Mouse (Mus musculus) ovary, postnatal 10 days (tissue): ENCODE data around the gene Dnajc8.
"Not testable (repeated sequence)": the region's sequence is repeated elsewhere in the genome, so short reads cannot be mapped to it uniquely, and the experiment has no call there.

Source experiments
- DNase-seq: peaks from one replicate; pipeline ENCODE4 v3.0.0; 2022; ENCODE audit warnings: low spot score

Gene Dnajc8

DNA sequence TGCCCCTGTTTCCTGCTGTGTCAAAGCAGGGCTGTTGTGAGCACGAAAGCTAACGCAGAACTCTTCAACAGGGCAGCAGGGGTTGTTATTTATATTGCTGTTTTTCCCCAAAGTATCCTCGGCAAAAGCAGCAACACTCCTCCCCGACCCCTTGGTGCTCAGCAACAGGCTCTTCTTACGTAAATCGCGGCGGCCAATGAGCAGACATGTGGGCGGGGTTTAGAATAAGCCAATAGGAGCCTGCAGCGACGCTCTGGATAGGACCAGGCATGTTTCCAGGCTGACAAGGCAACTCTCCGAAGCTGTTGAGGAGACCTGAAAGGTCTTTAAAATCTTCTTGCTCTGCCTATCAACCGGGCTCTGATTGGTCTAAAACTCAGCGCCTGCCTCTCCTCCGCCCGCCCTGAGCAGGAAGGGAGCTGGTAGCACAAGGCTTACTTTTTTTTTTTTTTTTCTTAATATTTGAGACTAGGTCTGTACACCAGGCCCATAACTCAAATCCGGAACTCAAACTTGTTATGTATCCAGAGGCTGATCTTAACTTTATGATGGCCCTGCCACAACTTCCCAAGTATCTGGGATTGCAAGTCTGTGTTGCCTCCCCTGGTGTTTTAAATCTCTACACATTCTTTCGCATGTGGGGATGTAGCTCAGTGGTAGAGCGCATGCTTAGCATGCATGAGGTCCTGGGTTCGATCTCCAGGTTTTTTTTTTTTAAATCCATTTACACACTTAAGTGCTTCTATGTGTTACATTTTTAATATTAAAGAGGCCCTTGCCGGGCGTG is 19.8 kb upstream of the Dnajc8 start:
- peak; percentile 66 for DNase-seq

DNA sequence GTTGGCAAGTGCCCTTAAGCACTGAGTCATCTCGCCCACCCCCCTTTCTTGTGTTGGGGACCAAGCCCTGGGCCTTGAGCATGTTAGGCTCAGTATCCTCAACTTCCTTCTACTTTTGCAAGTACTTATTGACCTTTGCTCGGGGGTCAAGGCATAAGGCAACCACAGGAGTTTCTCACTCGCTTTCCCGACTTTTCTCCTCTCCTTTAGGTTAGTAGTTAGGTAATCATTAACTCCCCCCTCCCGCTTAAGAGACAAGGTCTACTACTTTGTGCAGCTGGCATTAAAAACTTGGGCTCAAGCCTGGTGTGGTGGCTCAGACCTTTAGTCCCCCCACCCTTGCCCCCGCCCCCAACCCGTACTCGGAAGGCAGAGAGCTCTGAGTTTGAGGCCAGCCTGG is 17.3 kb upstream of the Dnajc8 start:
- no peak for DNase-seq

DNA sequence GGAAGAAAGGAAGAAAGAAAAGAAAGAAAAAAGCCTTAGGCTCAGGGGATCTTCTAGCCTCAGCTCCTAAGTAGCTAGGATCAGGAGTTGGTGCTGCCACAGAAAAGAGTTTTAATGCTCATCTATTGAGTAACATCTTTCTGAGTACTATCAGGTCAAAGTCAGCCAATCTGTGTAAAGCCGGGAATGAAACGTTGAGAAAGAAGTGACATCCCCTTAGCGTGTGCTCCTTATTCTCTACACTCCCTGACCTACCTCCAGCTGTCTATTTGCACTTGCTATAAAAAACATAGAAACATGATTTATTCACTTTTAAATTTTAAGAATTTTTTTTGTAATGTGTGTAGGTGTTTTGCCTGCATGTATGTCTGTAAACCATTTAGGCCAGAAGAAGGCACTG is 16.2 kb upstream of the Dnajc8 start:
- DNase-seq: no peak

DNA sequence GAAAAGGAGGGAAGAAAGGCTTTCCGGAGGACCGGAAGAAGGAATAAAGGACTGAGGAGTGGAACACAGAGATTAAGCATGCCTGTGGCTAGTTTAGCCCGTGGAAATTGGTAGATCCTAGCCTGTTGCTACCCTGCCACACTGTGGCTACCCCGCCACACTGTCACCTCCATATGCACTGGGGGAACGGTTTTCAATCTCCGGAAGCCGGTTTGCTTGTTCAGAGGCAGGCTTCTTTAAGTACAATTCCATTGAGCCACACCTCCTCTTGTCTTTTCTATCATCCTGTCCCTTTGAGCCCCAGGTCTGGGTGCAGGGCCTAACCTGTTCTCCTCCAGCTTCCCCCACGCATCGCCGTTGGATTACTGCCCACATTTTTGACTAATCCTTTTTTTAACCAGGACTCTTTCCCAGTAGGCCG is 11.0 kb upstream of the Dnajc8 start:
- no peak for DNase-seq

DNA sequence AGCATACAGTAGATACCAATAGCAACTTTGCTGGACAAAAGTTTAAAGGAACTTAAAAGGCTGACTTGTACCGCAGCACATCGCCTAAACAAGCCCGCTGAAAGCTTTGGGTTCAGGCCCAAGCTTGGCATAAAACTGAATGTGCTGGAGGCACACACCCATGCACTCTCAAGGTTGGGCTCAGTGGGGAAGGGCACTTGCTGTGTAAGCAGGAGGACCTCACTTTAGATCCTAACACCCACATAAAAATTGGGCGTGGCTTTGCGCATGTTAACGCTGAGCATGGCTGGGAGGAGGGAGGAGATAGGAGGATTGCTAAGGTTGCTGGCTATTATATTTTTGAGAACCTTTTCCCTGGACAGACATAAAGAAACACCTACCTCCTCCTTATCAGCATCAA is 10.5 kb upstream of the Dnajc8 start:
- no peak for DNase-seq

DNA sequence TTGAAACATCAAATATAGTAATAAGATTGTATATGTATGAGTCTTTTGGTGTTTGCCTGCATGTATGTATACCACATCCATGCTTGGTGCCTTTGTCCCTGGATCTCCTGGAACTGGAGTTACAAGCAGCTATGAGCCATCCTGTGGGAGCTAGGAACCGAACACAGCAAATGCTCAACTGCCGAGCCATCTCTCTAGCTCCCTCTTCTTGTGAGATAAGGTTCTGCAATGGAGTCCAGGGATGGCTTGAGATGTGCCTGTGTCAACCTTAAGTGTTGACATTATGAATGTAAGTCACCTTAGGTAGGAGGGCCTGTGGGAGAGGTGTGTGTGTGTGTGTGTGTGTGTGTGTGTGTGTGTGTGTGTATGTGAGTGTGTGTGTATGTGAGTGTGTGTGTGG is 8.7 kb upstream of the Dnajc8 start:
- no peak for DNase-seq

DNA sequence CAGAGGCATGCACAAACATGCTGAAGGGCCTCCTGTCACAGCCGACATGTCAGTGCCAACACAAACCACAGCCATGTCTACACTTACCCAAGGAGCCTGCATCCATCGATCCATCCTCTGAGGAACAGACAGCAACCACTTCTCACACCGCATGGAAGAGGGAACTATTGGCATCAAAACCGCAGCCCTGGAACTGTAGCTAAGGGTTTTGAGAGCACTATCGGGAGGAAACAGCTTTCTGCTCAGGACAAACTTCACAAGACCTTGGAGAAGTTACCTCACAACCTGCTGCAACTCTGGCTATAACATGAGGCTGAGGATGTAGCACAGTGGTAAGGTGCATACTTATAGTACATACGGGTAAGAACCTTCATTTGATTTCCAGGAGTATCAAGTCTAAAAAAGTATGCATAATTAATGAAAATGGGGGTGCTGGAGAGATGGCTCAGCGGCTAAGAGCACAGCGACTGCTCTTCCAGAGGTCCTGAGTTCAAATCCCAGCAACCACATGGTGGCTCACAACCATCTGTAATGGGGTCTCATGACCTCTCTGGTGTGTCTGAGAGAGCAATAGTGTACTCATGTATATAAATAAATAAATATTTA is 7.3 kb upstream of the Dnajc8 start:
- no peak for DNase-seq

DNA sequence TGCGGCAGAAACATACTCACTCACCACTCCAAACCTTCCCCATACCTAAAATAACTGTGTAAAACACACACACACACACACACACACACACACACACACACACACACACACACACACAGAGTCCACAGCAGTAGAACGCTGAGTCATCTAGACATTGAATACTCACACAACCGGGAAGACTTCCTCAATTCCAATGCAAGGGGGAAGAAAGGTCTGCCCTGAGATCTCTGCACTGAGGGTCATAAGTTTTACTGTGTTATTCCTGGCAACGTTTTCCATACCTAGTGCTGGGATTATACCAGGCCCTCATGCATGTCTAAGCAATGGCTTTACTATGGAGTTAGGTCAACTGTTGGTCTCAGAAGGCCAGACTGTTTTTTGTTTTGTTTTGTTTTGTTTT is 6.0 kb upstream of the Dnajc8 start:
- DNase-seq: no peak

DNA sequence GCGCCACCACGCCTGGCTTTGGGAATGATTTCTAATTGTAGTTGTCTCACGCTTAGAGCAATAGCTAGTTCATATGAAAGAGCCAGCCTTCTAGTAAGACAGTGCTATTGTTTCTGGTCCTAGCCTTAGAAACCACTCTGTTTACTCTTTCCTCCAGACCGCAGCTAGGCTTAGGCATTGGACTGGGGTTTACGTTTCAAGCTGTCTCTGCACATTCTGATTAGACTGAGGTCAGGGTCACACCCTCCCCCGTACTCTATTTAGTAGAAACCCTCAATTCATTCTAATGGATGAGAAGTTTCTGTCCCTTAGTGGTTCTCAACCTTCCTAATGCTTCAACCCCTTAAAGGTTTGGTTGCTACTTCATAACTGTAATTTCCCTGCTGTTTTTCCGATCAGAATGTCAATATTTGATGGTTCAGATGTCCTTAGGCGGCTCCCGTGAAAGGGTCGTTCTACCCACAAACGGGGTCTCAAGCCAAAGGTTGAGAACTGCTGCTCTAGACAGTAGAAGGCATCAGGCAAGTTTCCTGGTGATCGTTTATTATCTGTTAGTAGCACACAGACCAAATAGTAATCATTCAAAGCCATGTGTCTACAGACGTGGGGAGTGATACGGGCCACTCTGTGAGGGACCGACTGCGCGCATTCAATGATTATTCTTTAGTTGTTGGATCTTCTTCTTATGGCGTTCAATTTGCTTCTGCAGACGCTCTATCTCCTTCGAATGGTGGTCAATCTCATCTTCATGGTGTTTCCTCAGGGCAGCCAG is 5.1 kb upstream of the Dnajc8 start:
- no peak for DNase-seq

DNA sequence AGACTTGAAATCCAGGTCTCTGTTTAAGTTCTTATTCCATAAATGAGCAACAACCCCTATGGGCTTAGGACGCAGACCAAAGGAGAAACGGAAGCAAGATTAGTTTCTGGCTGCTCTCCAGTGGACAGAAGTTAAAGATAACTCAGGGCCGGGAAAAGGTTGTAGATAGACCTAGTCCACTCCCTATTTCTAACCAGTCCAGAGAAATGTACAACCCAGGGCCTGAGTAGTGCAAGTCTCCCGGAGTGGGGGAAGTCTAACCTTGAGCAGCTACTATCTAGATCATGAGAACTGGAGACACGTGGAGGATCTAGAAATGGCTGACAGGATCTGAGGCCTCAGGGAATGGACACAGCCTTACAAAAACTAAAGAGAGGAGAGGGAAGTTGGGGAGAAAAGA is 2.9 kb upstream of the Dnajc8 start:
- DNase-seq: no peak

DNA sequence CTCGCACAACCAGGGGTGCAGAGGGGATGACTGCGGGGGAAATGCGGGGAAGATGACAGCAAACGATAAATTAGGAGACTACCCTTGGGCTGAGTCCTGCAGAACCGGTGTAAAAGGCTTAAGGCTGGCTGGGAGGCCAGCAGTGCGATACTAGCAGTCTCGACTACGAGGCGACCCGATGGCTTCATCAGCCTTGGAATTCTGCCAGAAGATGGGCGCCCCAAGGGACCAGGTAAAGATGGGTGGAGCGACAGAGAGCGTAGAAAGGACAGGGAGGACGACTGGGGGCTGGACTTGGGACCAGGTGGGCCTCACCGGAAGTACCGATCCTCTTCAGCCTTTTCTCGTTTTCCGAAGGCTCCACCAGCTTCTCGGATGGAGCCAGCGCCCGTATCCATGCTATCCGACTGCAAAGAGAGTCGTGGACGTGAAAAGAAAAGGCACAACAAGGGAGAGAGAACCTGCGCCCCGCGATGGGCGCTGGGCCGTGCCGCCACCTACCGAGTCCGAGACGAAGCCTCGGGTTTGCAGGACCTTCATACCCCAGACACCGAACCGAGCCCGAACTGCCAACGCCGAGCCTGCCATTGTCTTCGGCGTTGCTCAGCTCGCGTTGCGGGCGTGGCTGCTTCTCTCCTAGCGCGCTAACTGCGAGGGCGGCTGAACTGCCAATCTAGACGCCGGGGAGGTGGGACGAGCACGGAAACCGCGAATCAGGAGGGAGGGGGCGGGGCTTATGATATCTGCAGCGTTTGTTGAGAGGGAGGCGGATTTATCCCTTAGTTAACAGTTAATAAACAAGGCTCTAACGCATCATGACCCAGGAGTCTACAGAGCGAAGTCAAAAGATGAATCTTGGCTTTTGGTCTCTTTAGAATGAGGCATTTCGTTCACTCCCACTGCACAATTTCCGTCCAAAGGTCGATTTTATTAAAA is 2.1 kb upstream of the Dnajc8 start, which contains the start of gene Atpif1:
TSS of gene Atpif1 (minus strand) at position 679 of the 936 bp plus-strand sequence.
- DNase-seq: peak; percentile 67

DNA sequence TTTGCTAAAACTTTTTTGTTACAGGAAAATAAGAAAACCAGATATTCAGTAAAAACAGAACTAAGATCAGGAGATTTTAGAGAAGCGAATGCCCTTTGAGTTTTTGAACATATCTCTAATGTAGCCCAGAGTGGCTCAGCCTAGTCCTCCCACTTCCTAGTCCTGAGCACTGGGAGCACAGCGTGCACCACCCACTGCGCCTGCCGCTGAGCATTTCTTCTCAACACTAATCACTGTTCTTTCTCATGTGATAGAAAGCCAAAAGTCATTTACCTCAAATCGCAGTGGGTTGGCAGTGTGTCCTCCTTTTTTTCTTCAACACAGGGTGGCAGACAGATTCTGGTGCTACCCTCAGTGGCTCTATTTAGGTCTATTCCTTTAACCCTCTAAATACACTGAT is 4.1 kb downstream of the Dnajc8 start:
- DNase-seq: no peak

DNA sequence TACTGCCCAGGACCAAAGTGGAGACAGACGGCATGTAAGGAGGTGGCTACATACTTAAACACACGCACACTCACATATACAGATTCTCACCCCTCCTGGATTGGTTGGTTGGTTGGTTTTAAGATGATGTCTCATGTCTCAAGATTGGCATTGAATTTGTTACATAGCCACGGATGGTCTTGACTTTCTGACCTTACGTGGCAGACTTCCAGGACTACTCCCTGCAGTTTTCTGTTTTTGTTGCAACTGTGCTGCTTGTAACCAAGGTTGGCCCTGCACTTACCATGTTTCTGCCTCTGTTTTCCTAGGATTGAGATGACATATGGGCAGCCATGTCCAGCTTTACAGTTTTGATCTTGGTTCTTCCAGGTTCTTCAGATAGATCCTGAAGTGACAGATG is 6.1 kb downstream of the Dnajc8 start:
- DNase-seq: no peak

DNA sequence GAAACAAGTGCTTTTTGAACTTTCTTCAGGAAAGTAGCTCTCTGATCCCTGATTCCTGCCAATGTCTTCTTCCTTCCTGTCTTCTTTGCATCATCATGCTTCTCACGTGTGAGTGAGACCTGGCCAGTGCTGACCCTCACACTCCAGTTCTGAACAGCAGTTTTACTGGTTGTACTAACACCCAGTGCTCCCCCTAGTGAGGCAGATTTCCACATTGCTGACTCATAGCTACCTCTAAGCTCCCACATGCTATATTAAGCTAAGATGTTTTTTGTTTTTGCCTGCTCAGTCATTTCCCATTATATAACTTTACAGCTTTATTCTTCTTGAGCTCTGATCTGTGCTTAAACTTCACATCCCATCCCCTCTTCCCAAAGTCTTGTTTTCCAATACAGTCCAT is 7.4 kb downstream of the Dnajc8 start:
- no peak for DNase-seq

DNA sequence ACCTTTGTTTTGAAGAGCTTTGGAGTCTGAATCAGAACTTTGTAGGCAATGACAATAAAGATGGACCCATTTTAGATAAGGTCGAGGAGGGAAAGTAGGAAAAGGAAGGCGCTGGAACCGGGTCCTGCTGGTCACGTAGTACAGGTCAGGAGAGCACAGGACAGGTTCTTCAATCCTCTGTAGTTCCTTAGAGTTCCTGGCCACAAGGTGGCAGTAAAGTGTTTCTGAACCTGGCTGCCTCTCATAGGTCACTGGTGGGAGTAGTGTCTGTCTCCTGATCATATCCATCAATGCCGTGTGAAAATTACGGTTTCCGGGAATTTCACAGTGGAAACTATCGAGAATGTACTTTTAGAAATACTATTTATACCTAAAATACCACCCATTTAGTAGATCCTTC is 10.5 kb downstream of the Dnajc8 start:
- no peak for DNase-seq

DNA sequence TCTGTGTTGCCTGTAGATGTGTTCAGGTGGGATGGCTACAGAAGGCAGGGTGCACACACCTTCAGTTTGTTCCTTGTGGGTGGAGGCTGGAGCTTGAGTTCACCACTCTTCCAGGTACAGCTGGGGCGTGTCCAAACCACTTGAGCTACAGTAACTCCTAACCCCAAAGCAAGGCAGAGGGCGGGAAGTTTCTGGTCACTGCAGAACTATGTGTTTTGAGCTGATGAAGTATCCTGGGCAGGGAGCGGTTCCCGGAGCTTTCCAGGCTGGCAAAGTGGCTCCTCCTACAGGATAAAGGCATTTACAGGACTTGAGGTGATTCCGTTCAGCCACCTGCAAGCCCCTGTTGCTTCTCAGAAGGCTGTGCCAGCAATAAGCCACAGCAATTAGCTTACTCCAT is 18.9 kb downstream of the Dnajc8 start:
- no peak for DNase-seq

DNA sequence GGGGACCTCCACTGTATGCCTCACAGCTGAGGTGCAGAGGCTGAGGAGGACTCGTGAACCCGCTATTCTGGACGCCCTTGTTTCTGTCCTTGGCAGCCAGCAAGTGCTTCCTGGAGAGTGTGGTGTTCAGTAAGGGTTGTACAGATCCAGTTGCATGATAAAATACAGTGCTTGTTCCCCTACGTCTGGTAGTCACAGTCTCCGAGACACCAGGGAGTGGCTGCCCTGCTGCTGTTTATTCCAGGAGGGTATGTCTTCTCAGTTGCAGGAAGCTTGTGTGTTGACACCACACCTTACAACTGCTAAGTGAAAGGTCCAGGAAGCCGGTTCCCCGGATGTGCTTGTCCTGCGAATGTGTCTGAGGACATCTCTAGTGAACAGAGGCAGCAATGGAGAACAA is 19.3 kb downstream of the Dnajc8 start:
- no peak for DNase-seq

DNA sequence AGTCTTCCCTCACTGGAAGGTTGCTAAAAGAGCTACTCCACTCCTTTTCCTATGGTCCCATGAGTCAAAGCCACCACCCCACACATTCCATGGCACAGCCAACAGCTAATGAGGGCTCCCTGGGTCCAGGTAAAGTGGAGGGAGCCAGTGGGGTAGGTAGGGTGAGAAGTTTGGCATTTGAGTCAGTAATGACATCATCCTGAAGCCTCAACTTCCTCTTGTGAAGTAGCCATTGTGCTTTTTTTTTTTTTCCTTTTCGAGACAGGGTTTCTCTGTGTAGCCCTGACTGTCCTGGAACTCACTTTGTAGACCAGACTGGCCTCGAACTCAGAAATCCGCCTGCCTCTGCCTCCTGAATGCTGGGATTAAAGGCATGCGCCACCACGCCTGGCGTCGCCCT is 20.2 kb downstream of the Dnajc8 start:
- DNase-seq: not testable (repeated sequence)

DNA sequence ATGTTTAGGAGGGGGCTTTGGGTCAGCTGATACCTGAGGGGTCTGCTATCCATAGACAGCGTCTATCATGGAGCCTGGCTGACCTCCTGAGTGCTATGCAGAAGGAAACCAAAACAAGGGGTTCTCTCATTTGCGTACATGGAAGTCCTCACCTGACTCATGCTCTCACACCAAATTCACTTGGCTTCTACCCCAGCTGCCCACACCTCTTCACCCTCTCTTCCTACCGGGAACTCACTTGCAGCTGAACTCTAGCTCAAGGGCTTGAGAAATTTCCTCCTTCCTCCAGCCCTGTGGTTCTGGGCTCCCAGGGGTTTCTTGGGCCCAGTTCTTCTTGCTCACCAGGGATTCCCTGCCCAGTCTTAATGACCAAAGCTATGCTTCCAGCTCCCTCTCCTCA is 27.9 kb downstream of the Dnajc8 start:
- no peak for DNase-seq

DNA sequence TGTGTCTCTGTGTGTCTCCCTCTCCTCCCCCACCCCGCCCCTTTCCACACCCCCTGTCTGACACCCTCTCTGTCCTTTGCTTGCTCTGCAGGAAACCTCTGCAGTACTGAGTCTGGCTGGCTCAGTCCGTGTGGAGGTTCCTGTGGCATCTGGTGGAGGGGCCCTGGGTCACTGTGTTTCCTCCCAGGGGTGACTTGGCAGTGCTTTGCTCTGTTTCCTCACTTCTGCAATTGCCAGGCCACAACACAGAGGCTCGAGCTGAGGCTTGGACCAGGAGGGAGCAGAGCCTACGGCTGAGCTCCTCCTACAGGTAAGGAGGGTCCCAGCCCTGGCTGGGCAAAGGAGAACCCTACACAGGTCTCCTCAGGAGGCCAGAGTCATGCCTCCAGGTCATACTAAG is 28.6 kb downstream of the Dnajc8 start, which contains the start of gene Ptafr:
TSS of gene Ptafr (plus strand) at position 103 of the 400 bp plus-strand sequence.
- DNase-seq: no peak

DNA sequence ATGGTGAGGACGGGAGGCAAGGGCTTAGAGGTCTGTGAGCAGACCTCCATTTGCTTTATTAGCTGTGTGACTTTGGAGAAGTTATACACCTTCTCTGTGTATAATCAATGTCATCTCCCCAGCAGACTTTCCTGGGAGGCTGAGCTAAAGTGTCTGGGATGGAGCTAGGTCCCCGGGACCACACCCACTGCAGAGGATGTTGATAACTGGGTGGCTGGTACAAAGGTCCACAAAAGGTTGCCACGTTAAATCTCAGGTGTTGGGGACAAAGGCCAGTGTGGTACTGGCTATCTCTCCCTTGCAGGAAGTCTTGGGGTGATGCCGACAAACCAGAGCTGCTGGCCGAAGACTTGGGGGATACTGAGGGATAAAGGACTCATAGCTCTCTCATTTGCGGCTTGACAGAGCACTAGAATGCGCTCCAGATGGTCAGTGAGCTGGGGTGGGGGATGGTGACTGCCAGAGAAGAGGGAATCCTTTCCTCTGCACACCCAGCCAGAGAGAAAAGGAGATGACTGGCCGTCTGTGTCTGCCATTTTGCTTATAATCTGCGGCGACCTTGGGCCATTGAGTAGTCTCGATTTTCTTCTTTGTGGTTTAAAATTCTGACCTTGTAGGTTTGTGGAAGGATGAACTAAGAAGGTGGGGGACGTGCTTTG is 29.9 kb downstream of the Dnajc8 start:
- no peak for DNase-seq
